Mouse (Mus musculus): ENCODE measurements around the gene Slc52a3.
"Not testable (repeated sequence)": the region's sequence is repeated elsewhere in the genome, so short reads cannot be mapped to it uniquely, and the experiment has no call there.

Gene Slc52a3

DNA sequence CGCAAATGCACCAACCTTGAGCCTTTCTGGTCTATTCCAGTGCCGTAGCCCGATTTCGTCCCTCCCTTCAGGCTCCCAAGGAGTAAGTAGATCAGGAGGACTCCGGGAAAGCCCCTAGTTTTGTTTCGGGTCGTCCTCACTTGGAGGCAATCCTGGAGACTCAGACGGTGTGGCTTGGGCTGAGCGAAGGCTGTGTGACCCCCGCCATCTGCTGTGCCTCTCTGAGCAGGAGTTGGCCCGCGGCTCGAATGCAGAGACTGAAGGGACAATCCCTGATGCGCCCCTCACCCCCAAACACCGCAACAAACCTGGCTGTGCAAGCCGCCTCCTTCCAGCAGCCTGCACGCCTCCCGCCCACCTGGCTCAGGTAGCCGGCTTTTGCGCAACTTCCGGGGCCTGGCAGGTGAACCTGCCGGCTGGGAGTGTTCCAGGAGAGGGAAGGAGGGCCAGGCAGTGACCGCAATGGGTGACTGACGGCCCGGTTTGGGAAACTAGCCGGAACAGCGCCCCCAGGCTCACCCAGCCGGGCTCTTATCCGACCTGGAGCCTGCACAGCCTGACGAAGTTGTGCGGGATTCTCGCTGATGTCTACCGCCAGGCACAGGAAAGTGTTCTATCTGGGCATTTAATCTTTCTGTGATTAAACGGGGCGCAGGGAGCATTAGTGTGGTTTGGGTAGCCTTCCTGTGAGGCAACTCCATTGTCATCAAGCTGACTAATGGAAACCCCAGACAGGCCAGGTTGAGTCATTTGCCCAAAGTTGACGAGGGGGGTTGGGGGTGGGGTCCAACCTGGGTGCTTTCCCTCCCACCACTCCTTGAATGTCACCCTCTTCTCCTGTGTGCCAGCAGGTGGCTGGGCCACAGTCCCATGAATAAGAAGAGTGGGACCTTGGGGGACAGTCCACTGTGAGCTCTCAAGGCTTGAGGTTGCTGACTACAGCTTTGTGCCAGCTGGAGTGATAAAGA is 22.4 kb upstream of the Slc52a3 start:
- DNase-seq (ENCODE audit: low spot score) = peak; percentile 47

DNA sequence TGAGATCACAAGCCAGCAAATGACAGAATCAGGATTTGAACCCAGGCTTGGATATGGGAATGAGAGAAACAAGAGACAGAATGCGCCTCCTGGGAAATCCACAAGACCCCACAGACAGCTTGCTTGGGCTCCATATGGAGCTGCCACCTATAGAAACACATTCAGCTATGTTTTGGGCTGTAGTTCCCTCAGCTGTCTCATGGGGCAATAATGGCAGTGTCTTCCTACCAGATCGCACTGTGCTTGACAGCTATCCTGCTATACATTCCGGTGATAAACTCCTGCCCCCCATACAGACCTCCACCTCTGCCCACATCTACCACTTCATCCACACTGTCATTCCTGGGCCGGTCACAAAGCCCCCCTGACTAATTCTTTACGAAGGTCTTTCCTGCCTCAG is 21.0 kb upstream of the Slc52a3 start:
- DNase-seq (ENCODE audit: low spot score) = no peak

DNA sequence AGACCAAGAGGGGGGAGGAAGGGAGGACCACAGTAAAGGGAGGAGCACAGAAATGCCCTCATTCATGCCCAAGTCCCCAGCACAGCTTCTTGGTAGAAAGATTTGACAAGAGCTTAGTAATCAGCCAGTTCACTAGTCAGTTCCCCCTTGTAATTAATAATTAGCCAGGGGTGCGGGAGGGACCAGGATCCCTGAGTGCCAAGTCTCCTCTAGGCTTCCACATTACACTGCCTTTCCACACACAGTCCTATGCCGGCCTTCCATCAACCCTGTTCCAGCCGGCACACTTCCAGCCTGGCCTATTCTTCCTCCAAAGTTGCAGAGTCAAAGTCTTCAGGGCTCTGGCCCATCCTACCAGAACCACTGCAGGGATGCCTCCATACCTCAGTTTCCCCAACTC is 20.2 kb upstream of the Slc52a3 start:
- no peak for DNase-seq (ENCODE audit: low spot score)

DNA sequence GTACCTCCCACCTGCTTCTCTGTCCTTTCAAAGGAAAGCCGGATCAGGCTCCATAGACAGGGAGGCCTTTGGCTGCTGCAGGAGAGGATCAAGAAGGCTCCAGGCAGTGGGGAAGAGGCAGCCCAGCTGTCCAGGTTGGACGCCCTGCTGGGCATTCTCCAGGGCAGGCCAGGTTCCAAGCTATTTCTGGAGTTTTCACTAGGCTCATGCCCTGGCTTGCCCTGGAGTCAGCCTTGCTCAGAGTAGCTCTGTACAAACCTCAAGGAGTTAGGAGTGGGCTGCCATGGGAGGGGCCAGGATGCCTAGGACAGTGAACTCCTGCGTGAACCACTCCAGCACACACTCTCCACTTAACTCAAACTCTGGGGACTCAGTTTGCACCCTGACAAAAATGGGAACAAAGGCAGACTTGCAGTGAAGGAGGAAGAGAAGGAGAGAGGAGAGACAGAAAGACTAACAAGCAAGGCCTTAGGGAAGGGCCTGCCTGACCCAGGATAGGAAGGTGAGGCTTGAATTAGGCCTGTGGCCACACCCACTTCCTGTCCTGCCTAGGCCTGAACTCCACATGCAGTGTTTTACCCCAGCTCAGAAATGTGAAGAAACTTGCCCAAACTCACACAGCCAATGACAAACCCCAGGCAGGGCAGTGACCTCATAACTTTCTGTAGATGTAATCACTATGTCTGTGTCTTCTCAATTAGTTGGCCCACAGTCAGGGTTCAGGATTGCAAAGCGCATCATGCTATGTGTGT is 18.4 kb upstream of the Slc52a3 start:
- DNase-seq (ENCODE audit: low spot score) = peak; percentile 6

DNA sequence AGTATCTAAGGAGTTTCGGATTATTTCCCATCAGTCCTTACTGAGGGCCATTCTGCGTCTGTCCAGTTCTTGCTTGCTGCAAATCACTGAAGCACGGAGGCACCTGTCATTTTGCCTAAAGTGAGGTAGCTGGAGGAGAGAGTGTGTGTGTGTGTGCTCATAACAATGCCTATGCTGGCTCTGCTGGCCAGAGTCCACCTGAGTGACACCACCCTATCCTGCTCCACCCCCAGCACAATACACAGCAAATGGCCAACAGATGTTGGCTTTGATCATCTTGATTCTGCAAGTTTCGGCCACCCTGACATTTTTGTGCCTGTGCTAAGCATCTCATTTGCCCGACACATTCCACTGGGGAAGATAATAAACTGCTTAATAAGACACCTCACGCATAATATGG is 17.8 kb upstream of the Slc52a3 start:
- no peak for DNase-seq (ENCODE audit: low spot score)

DNA sequence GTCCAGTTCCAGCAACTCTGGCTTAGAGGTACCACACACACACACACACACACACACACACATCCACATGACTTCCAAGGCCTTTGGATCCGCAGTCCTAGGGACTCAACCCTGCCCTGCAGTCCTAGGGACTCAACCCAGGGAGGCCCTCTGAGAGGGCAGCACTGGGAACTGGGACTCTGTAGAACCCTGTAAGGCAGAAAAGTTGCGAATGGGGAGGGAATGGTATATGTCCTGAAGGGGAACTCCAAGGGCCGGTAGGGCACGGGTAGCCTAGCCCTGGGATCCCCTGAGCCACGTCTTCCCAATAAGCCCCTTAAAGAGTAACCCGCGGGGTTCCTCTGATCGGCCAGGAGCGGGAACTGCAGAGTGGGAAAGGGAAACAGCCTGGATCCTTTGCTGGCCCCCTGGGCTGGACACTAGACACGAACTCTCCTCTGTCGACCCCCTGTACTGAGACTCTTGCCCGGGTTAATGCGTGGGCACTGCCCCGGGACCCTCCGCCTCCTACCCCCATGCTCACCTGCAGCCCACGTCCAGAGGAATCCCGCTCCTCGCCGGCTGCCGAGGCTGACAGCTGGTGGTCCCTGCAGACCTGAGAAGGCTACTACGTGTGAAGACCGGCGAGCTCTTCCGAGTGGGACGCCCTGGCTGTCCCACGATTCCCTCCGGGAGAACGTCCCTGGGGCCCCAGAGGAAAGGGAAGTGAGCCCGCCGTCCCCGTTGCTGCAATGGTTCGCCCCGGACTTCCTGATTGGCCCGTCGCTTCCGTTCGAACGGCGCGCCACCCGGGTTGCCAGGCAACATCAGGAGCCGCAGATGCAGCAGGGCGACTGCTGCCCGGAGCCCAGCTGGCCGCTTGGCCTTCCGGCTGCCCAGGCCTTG is 16.6 kb upstream of the Slc52a3 start, which contains the start of gene Fam110a:
Gene Fam110a (minus strand): TSS at position 750 of the 885 bp plus-strand sequence.
- DNase-seq (ENCODE audit: low spot score) = peak; percentile 92

DNA sequence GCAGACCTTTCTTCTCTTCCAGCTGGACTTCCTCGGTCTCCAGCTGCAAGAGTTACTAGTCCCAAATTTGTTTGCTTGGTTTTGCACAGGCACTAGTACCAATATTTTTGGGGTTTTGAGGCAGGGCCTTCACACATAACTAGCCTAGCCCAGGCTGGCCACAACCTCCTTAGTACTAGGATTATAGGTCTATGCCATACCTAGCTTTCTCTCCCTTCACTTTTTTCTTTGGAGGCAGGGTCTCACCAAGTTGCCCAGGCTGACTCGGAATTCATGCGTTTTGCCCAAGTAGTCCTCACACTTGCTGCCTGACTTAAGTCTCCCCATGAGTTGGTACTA is 16.0 kb upstream of the Slc52a3 start:
- DNase-seq (ENCODE audit: low spot score) = no peak

DNA sequence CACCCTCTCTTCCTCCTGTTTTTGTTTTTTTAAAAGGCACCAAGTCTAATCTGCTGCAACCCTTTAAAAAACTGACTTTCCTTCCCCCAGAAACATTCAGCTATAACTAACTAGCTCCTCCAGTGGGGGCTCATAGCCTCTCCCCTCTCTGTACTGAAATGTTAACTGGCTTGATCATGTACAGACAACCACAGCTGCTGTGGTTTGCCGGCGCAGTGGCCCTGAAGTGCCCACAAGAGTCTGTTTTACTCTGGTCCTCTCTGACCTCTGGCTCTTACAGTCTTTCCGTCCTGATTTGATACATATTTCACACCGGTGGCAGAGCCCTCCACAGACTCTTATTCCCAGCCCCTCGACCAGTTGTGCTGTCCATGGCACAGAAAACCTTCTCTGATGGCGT is 15.0 kb upstream of the Slc52a3 start:
- no peak for DNase-seq (ENCODE audit: low spot score)

DNA sequence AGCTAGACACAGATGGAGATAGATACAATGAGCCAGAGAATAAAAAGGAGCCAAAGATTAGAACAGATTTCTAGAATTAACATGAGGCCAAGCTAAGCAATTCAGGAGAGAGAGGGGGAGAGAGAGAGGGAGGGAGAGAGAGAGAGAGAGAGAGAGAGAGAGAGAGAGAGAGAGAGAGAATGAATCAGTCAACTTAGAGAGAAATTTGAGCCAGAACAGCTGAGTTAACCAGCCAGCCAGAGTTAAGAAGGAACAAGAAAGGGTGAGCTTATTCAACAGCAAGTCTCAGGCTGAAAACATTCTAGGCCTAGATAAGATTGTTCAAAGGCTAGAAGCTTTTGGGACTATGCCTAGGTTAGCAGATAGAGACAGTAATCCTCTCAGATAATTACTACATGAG is 13.8 kb upstream of the Slc52a3 start:
- DNase-seq (ENCODE audit: low spot score) = no peak

DNA sequence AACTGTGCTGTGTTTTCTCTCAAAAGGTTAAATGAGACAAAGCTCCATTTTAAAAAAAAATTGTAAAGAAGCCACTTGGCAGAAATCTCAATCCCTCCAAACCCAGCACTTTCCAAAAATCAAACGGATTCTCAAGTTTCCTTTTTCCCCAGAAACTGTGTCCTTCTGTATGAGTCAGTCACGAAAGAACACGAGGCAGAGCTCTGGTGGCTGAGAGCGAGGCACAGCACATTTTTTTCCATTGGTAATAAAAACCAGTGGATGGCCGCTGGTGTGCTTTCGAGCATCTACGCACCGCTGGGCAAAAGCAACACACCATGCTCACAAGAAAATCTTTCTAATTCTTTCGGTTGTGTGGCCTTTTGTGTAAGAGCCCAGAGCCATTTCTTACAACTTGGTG is 12.3 kb upstream of the Slc52a3 start:
- no peak for DNase-seq (ENCODE audit: low spot score)

DNA sequence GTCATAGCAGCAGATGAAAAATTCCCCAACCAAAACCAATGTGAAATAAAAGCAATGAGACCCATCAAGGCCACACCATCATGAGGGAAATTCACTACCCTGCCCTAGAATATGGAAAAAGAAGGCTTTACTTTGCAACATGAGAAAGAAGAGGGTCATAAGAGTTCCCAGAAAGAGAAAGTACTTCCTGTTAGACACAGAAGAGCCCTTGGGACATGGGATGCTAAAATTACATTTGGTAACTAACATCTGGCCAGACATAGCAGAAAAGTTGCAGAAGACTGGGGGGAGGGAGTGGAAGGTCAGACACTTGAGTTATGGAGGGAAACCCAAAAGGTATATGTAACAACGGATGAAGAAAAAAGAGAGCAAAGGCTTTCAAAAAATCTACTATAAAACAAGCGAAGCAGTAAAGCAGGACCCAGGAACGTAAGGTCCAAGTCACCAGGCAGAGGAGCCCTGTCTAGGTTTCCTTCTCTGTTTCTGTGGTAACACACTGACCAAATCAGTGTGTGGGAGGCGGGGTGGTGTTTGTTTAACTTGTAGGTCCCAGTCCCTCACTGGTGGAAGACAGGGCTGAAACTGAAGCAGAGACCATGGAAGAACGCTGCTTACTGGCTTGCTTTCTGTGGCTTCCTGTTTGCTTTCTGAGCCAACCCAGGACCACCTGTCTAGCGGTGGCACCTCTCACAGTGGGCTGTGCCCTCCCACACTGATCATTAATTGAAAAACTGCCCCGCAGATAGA is 10.7 kb upstream of the Slc52a3 start:
- DNase-seq (ENCODE audit: low spot score) = no peak

DNA sequence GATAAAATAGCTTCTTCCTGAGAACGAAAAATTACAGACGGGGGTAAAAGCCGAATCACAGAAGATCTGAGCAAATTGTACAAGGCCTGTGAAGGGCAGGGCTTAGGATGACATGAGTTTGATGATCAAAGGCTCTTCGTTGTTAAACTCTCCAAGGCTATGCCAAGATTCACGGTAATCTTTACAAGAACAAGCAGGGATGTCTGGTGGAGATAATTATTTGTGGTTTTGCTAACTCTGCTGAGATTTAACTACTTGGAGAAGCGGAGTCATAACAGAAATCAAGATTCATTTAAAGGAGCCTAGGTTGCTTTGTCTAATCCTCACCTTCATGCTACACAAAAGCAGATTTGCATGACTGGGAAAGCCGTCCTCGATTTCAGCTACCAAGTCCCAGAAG is 9.4 kb upstream of the Slc52a3 start:
- DNase-seq (ENCODE audit: low spot score) = no peak

DNA sequence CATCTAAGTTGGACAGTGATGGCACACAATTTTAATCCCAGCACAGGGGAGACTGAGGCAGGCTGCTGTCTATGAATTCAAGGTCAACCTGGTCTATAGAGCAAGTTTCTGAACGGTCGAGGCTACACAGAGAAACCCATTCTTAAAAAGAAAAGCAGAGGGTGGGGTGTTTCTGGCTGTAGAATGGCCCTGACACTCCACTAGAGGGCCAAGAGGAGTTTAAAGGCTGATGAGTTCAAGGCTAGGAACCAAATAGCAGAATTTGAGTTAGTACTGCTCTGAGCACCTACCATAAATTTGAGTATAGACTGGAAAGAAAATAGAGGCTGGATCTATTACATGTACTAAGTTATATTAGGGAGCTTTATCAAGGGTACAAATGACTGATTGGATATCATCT is 7.3 kb upstream of the Slc52a3 start:
- no peak for DNase-seq (ENCODE audit: low spot score)

DNA sequence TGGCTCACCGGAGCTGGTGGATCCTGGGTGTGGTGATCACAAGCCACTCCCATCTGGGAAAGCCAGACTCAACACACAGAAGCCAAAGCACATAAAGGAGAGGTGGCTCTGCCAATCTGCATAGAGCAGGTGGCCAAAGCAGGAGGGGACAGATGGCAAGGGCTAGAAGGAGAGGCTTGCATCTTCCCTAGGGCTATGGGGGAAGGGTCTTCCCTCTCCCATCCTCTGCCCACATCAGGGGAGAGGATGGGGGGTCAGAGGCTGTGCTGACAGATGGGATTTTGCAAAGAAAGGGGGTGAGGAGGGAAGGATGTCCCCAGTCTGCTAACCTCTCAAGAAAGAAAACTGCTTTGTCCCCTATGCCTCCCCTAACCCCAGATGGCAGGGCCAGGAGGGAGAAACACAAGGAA is 5.3 kb upstream of the Slc52a3 start:
- DNase-seq (ENCODE audit: low spot score) = no peak

DNA sequence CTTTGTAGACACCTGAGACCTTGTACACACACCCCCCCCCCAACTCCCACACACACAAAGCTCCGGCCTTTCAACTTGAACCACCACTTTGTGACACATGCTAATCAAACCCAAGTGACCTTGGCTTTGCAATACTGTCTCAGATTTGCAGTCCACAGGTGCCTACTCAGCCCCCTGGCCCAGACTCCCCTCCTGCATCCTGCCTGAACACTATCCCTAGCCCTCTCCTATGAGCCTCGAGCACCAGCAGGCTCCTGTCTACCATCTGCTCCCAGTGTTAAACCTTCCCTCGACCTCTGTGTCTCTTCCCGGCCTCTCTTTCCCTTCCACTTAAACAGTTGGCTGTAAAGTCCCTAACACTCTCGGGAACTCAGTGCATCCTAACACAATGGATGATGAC is 4.9 kb upstream of the Slc52a3 start:
- no peak for DNase-seq (ENCODE audit: low spot score)

DNA sequence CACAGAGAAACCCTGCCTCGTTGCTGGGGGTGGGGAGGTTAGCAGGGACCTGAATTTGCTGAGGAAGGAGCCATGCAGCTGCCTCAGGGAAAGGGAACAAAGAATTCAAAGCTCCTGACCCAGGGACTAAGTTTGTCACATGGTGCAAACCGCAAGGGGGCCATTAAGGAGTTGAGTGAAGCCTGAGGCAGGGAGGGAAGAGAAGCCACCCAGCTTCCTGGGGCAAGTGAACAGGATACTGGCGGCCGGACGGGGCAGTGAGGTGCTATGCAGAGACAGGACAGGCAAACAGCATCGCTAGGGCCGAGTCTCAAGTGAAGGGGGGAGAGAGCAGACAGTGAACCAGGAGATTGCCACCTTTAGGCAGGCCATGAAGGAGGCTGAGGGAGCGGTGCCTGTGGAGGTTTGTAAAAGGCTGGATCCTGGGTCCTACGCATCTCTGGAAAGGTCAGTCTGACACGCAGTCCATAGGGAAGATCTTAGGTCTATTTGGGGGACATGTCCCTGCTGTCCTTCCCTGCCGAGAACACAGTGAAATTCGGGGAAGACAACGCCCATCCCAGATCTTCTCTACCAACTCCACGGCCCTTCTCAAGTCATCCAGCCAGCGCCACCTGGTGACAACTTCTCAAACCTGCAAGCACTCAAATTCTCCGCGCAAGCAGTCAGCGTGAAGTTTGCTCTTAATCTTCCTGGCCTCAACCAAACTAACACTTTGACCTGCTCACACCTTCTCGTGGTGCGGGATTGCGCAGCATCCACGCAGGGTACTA is 1.8 kb upstream of the Slc52a3 start:
- DNase-seq (ENCODE audit: low spot score) = peak; percentile 70

DNA sequence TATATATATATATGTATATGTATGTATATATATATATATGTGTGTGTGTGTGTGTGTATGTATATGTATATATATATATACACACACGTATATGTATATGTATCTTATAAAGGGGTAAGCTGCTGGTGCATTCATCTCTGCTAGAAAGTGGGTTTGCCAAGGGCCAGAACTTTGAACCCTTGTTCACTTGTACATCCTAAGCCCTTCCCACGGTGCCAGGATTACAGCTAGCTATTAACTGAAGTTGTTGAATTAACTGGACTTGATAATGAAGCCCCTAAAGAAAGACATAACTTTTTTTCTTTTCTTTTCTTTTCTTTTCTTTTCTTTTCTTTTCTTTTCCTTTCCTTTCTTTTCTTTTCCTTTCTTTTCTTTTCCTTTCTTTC is 872 bp downstream of the Slc52a3 start:
- not testable (repeated sequence) for DNase-seq (ENCODE audit: low spot score)

DNA sequence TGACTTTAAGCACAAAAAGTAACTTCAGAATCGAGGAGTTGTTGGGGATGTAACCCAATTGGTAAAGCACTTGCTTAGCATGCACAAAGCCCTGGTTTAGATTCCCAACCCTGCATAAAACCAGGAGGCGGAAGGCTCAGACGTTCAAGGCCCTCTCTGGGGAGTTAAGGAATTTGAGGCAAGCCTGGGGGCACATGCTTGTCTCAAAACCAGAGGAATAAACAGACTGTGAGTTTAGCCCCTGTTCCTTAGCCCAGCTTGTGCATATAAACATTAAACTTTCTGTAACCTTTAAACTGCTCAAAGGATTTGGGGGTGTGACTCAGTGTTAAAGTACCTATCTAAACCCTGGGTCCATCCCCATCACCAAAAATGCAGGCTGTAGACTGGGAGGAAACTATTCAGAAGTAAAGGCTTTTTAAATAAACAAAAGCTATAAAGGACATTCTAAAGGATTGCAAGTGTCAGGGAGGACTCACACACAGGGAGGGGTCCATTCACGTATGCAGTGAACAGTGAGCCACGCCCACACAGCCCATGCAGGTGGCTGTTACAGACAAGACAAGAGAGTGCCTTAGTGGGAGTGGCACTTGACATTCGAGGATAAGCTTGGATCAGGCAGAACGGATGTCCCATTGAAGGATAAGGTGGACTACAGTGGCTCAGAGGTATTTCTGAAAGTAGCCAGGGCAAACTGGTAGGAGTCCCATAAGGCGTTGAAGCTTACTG is 1.6 kb downstream of the Slc52a3 start:
- no peak for DNase-seq (ENCODE audit: low spot score)

DNA sequence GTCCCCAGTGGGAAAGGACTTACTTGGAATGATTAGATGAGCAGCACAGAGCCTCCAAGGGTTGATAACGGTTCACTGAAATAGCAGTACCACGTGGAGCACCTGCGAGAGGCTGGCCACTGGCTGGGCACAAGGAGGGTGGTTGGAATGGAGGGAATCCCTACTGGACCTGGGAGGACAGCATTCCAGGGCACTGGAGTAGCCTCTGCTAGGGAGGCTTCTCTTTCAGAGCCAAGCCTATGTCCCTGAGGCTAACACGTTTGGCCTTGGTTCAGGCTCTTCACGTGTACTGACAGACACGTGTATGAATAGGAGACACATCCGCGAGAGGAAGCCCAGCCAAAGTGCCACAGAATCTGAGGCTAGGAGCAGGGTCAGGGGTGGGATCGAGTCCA is 2.2 kb downstream of the Slc52a3 start:
- DNase-seq (ENCODE audit: low spot score) = no peak

DNA sequence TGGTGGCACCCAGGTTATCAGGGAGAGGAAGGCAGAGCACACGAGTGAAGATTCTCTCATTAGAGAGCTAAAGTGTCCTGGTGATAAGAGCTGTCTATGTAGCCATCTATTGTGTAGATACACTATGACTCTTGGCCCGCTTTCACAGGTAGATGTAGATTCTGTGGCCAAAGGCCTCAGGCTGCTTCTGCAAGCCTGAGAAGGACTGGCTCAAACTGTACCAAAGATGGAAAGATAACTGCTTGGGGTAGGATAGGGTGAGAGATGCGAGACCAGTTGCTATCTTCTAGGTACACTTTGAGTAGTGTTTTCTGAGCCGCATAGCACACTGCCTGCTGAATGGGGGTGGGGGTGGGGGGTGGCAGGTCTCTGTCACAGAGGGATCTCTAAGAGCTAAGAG is 2.6 kb downstream of the Slc52a3 start:
- DNase-seq (ENCODE audit: low spot score) = no peak

All from ovary, postnatal 36 days (tissue).